Mouse (Mus musculus) thymus, adult 2 months (tissue): Measurements from ENCODE around the gene Sirpa.

Experiments
- CTCF ChIP-seq: fragments of 200-500 bp; IDR thresholded peaks from 2 replicates; pipeline ENCODE4 v1.5.1; 2012; ENCODE audit warnings: mild to moderate bottlenecking, control low read depth, low read length, moderate library complexity, borderline replicate concordance; ENCODE audit not compliant: control insufficient read depth, poor library complexity, insufficient read depth; ENCODE audit errors: extremely low read depth
- POLR2A ChIP-seq: fragments of 200-500 bp; IDR thresholded peaks from 2 replicates; pipeline ENCODE4 v1.6.1; 2012; ENCODE audit warnings: mild to moderate bottlenecking, low read length, control low read depth, moderate library complexity; ENCODE audit not compliant: control insufficient read depth, poor library complexity, insufficient read depth; ENCODE audit errors: extremely low read depth

DNA sequence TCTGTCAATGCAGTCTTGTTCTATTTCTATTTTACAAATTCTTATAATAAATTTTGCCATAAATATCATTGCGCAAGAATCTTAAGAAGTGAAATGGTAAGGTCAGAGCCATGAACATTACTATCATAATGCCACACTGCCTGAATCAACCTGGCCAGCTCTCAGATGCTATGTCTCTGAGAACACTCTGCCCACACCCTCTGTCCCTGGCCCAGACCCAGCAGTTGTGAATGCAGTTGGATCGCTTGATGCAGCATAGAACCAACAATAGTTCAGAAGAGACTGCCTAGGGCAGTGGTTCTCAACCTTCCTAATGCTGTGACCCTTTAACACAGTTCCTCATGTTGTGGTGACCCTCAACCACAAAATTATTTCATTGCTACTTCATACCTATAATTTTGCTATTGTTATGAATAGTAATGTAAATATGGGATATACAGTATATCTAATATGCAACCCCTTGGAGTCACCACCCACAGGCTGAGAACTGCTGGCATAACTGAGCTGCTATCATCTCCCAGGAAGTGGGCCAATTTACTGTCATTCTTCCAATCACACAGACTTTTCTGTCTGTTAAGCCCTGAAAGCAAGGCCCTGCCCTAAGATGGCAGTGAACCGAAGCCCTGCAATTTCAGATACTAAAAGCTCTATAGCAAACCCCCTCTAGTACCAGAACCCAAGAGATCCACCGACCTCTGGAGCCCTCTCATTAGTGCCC lies 61.8 kb downstream of the Sirpa start:
- no peak for TF ChIP-seq CTCF
- TF ChIP-seq POLR2A = no peak
